Mouse (Mus musculus) cerebellum, postnatal 10 days (tissue): ENCODE data around the gene Stpg3.

Experiments
- DNase-seq, 2 experiments: peaks; one replicate each; pipeline ENCODE4 v3.0.0; 2021; ENCODE audit warnings: mixed read lengths in 2 of 2

Stpg3 gene

GRCm38 (mm10) chr2:25234551-25235220 lies 20.2 kb upstream of the Stpg3 start:
- DNase-seq = no peak

DNA sequence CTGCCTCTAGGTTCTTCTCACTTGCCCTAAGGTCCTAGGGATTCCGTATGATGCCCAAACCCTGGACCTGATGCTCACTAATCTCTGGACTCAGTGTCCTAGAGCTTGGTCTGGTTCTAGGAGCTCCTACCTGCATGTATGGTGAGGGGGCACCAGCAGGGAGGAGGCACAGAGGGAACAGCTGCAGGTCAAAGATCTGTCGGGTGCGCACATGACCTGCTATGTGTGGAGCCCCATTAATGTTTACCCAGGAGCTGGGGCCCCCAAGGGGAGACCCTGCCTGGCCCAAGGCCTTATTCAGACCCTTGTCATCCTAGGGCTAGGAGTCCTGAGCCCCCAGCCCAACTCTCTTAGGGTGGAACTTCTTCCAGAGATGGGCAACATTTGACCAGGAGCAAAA lies 19.6 kb upstream of the Stpg3 start, which contains the start of gene Slc34a3:
TSS of gene Slc34a3 (minus strand) at position 315 of the 400 bp plus-strand sequence.
- DNase-seq = no peak

GRCm38 (mm10) chr2:25233421-25233820 lies 19.0 kb upstream of the Stpg3 start:
- DNase-seq = no peak

GRCm38 (mm10) chr2:25231038-25231437 lies 16.6 kb upstream of the Stpg3 start:
- DNase-seq = no peak

- DNase-seq = no peak
These were observed 16.1 kb upstream of the Stpg3 start for GRCm38 (mm10) chr2:25230581-25230980.

DNA sequence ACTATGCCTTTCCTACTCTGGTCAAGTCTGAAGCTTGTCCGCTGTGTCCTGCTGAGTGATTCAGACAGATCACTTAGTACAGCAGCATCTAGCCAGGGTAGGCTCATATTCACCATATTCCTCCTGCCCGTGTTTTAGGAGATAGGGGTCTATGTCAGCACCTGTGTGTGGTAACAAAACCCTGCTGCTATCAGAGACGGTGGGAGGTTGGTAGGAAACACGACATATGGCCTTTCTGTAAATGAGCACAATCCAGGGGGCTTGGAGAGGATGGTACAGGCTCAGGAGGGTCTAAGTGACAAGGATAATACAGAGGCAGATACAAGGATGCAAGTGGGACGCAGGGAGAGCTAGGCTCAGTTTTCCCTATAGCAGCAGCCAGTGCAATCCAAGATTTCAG lies 15.1 kb upstream of the Stpg3 start:
- DNase-seq = no peak

DNA sequence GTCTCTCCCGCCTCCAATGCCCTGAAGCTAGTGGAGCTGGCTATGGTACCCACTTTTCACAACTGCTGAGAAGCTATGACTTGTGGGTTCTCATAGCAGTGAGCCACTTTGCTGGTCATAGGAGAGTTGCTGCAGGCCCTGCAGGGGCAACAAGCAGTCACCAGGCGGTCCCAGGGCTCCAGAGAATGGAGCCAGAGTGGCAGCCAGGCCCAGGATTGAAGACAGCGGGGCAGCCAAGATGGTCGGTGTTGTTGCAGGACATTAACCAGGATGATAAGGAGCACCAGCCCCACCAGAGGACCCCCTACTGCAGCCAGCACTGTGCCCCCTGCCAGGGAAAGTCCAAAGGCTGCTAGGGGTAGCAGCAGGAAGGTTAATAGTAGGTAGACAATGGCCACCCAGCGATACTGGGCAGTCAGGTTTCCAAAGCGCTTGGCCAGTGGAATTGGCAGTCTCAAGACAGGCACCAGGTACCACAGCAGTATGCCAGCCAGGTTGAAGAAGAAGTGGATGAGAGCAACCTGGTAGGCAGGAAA lies 14.6 kb upstream of the Stpg3 start:
- peak in 1 of 2 experiments; percentile 26 for DNase-seq

DNA sequence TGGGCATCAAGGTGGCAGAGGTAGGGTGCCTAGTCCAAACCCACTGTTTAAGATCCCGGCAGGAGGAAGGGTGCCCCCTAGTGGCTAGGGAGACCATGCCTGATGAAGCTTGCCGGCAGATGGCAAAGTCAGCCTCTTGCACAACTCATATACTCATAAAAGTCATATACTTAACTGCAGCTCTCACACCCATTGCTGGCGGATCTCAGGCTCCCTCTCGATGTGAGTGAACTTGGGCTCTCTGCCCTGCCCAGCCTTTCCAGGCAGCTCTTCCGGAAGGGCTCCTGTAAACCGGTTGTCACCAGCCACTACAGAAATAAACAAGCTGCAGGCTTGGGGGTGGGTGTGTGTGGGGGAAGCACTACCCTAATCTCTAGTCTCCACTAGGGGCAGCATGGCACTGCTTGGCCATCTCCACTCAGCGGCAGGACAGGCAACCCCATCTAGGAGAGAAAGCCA lies 14.0 kb upstream of the Stpg3 start:
- peak; percentile 91 to 94 for DNase-seq

DNA sequence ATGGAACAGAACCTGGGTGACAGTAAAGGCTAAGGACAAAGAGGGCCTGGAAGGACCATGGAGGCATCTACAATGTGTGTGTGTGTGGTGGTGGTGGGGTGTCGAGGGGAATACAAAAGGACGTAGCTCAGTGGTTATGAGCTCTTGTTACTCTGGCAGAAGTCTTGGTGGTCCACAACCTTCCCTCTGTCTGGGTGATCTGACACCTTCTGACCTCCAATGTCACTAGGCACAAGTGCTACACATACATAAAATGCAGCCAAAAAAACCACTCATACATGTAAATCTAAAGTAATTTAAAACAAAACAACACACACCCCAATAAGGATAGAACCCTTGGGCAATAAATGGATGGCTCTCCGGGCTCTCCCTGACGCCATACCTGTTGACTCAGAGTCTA lies 13.0 kb upstream of the Stpg3 start:
- no peak for DNase-seq

- peak; percentile 33 to 63 for DNase-seq
These were observed 12.4 kb upstream of the Stpg3 start for GRCm38 (mm10) chr2:25226864-25227263.

DNA sequence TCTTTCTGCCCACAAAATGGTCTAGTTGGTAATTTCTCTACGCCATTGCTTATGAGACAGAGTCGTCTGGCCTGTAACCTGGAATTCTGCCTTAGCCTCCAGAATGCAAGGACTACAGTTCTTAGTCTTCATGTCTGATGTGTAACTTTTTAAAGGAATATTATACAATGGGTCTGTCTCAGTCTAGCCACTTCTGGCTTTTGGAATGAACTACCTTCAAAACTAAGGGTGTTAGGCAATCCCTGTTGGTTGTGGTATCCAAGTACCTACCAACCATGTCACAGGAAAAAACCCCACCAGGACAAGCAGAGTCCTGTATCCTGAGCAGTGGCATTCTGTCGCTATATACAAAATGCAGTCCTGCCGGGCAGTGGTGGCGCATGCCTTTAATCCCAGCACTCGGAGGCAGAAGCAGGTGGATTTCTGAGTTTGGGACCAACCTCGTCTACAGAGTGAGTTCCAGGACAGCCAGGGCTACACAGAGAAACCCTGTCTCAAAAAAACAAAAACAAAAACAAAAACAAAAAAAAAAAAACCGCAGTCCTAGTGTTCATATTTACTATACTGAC lies 11.5 kb upstream of the Stpg3 start:
- DNase-seq = no peak

GRCm38 (mm10) chr2:25224766-25225752 lies 10.6 kb upstream of the Stpg3 start:
- peak; percentile 98 to 99 for DNase-seq

GRCm38 (mm10) chr2:25224492-25224765 lies 10.0 kb upstream of the Stpg3 start, which contains the start of gene Tubb4b:
TSS of gene Tubb4b (minus strand) at chr2:25224702.
- no peak for DNase-seq

DNA sequence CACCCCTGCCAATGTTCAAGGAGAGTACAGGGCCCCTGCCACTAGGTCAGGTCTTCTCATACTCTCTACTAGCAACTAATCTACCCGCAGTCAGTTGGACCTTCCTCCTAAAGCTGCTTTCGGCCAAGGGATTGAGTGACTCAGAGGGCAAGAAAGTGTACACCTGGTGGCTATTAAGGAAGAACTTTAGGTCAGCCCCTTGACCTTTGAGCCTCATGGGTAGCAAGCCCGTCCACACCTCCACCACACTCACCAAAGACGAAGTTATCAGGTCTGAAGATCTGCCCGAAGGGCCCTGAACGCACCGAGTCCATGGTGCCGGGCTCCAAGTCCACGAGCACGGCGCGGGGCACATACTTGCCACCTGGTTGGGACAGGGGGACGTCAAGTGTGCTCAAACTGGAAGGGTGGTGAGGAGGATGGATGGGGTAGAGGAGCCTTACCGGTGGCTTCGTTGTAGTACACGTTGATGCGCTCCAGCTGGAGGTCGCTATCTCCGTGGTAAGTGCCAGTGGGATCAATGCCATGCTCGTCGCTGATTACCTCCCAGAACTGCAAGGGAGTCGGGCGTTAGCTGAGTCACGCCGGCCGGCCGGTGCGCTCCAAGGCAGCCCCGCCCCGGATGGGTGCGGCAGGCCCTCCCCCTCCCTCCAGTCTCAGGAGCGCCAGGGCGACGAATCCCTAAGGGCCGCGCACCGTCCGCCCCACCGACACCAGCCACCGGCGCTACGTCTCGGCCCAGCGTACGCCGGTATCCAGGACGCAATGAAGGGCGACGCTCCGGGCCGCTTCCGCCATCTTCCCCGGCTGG lies 9.4 kb upstream of the Stpg3 start:
- peak; percentile 77 to 82 for DNase-seq

DNA sequence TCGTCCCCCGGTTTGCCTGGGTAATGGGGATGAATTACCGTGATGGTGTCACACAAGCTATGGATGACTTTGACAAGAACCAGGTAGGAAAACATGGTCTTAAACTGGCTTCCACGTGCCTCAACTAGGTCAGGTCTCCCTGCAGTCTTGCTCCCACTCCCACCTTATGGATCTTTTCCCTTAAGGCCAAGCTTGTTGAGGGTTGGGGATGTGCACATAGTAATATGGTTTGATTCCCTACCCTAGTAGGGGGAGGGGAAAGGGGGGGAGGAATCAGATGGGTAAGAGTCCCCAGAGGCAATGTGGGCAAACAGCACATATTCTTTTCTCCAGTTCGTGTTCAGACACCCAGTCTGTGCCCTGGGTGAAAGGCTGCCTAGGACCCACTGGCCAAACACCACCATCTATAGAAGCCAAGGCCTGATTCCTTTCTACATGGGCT lies 6.9 kb upstream of the Stpg3 start:
- DNase-seq = no peak

GRCm38 (mm10) chr2:25218445-25218844 lies 4.0 kb upstream of the Stpg3 start, which contains the start of gene Fam166a:
TSS of gene Fam166a (plus strand) at chr2:25218745.
- no peak for DNase-seq

GRCm38 (mm10) chr2:25217666-25218065 lies 3.2 kb upstream of the Stpg3 start:
- DNase-seq = no peak

DNA sequence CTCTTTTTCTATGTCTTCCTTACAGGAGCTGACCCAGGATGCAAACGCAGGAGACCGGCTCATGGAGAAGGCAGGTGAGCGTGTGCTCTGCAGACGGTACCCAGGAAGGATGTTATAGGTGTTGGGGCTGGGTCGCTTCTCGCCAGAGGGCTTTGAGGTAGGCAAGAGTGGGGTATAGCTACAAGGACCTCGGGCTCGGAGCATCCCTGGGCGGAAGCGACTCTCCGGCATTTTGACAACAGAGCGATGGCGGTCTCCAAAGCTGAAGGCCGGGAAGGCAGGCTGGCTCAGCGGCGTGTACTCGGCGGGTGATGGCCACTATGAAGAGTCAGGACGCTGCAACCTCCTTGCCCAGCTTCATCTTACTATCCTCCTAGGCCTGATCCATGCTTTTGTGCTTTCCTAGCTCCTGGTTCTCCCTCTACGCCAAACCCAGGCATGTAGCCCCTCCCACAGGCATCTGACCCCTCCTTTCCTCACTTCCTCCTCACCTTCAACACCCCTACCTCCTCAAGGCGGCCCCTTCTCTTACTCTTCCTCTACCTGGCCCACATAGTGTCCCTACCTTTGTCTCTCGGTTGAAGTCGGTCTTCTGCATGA lies 1.1 kb downstream of the Stpg3 start:
- no peak for DNase-seq

DNA sequence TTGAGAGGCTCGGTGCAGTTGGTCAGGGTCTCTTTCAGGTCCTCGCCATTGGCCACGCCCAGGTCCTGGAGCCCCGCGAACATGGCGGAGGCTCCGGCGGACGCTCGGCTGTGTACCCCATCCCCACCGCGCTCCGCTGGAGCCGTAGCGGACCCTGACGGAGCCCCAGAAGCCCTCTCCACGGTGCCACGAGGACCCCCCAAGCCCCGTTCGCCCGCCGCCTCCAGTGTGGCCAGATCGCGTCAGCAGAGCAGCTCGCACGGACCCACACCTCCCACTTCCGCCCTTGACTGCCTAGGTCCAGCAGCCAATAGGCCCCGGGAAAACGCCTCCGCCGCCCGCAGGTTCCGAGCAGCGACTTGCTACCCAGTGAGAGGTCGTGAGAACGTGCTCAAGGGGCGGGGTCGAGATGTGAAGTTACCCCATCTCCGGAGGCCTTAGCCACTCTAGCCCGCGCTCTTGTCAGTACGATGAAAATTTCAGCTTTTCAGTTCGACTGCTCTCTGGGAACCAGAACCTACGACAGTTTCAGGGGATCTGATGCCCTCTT lies 3.2 kb downstream of the Stpg3 start, which contains the start of gene Nelfb:
TSS of gene Nelfb (minus strand) at position 369 of the 550 bp plus-strand sequence.
- peak; percentile 92 to 94 for DNase-seq

- no peak for DNase-seq
These were observed 3.8 kb downstream of the Stpg3 start for GRCm38 (mm10) chr2:25210686-25211085.

DNA sequence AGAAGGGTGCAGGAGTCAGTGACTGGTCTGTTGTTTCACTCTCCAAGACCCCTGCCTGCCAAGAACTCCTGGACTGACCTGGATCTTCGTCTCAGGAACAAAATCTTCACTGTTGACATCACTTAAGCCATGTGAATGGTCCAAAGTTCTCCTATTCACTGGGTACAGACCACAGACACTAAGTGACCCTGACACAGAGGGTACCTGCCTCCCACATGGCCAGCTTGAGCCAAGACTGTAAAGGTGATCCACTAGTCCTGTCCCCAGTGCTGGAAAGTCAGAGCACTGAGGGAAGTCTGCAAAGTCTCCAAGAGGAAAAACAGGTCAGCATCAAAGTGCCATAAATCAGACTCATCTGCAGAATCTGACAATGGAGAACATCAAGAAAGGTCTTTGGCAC lies 6.8 kb downstream of the Stpg3 start:
- DNase-seq = no peak
